Mouse (Mus musculus): ENCODE measurements around the gene Gbp9.
"Not testable (repeated sequence)": the region's sequence is repeated elsewhere in the genome, so short reads cannot be mapped to it uniquely, and the experiment has no call there.

The Gbp9 gene

DNA sequence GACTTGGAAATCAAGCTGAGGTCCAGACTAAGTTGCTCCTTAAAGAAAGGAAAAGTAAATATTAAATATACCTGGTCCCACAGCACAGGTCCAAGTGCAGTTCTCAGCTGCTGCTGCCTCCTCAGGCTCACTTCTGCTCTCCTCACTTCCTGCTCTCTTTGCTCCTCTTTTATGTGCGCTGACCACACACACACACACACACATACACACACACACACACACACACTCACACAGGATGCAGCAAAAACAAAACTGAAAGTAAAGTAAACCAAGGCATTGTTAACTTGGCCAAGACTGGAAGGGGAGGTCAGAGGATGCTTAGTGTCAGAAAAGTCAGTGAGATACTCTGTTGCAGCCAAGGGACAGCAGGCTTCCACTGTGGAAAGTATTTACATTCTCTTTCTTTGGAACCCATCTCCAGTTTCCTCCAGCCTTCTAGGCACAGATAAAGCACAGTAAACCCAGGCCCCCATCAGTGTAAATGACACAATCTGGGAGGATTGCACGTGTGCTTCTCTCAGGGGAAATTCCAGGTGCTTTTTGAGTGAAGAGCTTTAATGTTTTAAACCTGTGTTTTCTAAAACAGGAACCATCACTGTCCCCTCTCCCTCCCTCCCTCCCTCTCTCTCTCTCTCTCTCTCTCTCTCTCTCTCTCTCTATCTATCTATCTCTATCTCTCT is at the start of gene Gbp9, which contains the start of the genes Gbp8 and Gbp4:
TSS of gene Gbp9 (minus strand) at position 131 of the 680 bp plus-strand sequence.
TSS of gene Gbp8 (minus strand) at position 132 of the 680 bp plus-strand sequence.
TSS of gene Gbp4 (minus strand) at position 178 of the 680 bp plus-strand sequence.
- DNase-seq, result not testable (repeated sequence)

- no peak for DNase-seq
Observed at GRCm38 (mm10) chr5:105181446-105181845, 42.1 kb upstream of the Gbp9 start.

DNA sequence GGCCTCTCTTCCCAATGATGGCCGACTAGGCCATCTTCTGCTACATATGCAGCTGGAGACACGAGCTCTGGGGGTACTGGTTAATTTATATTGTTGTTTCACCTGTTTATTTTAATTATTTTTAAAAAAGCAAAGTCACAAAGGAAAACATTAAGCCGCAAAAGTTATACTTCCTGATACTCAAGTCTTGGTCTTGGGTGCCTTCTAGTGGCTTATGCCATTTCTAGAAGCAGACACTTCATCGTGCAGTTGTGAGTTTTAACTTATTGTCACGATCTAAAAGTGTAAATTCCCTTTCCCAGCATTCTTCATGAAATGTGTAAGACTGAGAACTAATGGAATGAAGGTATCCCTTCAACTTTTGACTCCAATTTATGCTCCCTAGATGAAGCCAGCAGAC is 17.2 kb upstream of the Gbp9 start:
- no peak for DNase-seq

DNA sequence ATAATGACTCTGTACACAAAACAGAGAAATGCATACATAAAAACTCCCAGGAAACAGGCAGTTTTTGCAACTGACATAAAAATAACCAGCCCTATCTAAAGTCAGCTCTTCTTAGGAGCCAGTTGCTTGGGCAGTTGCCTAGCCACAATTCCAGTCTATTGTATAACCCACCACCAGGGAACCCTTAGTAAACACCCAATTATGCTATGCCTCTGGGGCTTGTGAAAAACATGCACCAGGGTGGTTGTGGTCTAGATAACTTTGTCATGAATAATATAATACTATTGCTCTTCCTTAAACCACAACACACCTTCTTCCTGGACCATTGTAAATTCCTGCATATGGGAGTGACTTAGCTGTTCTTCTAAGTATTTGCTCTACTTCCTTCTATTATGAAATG is 14.7 kb upstream of the Gbp9 start:
- no peak for DNase-seq

DNA sequence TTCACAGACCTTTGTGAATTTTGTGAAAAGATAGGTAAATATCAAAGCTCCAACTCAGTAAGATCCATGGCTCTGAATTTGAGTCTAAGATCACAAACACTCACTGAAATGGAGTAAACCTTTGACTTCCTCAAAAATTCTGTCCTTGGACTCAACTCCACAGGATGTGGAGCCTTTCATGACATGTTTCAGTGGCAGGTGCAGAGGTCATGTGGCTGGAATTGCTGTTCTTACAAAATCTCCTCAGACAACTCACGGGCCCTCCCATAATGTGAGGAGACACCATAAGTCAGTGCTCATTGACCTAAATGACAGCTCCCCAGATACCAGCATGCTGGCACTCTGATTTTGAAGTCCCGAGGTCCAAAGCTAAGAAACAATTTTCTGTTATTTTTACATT is 8.7 kb upstream of the Gbp9 start:
- not testable (repeated sequence) for DNase-seq

GRCm38 (mm10) chr5:105146447-105146846 is 7.1 kb upstream of the Gbp9 start:
- no peak for DNase-seq

GRCm38 (mm10) chr5:105145731-105146130 is 6.4 kb upstream of the Gbp9 start:
- not testable (repeated sequence) for DNase-seq

GRCm38 (mm10) chr5:105140089-105140810 is 911 bp upstream of the Gbp9 start:
- not testable (repeated sequence) for DNase-seq

- no peak for DNase-seq
Observed at GRCm38 (mm10) chr5:105138906-105139305, 433 bp downstream of the Gbp9 start.

GRCm38 (mm10) chr5:105136706-105137304 is 2.5 kb downstream of the Gbp9 start:
- DNase-seq, result not testable (repeated sequence)

- DNase-seq, result peak; percentile 2
Observed at GRCm38 (mm10) chr5:105121731-105122130, 17.6 kb downstream of the Gbp9 start.

GRCm38 (mm10) chr5:105115740-105116139 is 23.6 kb downstream of the Gbp9 start:
- DNase-seq, result no peak

DNA sequence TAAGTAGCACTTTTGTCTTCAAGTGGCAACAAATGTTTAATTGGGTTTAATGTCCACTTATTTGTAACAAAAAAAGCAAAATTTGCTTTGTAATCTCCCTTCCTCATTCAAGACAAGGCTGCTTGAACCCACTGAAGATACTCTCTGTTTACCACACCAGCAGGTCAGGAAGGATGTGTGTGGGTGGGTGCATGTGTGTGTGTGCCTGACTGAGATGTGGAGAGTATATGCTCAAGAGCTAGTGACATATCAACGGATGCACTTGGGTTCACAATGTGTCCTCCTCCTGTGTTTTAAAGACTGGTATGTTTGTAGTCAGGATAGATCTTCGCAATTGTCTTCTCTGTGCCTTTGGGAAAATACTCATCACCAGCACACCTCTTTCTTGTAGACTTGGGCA is 24.6 kb downstream of the Gbp9 start:
- DNase-seq, result no peak

DNA sequence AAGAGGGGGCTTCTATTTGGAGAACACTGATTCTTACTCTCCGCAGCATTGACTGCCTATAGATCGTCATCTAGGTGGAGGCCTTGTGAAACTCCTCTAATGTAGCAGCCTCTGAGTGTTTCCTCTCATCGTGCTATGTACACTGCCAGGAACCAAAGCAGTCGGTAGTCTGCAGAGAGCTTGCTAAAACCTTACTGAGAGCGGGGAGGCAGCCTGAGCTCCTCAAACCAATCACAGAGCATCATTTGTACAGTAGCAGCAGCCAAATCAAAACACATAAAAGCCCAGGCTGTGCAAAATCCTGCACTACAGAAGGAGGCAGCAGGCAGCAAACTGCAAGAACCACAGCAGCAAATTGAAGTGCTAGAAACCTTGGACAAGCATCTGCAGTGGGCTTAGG is 25.7 kb downstream of the Gbp9 start:
- DNase-seq, result no peak

DNA sequence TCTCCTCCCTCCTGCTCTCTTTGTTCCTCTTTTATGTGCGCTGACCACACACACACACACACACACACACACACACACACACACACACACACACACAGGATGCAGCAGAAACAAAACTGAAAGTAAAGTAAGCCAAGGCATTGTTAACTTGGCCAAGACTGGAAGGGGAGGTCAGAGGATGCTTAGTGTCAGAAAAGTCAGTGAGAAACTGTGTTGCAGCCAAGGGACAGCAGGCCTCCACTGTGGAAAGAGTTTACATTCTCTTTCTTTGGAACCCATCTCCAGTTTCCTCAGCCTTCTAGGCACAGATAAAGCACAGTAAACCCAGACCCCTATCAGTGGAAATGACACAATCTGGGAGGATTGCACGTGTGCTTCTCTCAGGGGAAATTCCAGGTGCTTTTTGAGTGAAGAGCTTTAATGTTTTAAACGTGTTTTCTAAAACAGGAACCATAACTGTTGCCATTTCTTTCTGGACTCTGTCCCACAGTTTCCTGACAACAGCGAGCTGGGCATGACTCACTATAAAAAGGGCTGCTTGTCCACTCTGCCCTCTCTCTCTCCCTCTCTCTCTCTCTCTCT is 29.0 kb downstream of the Gbp9 start:
- DNase-seq, result not testable (repeated sequence)

DNA sequence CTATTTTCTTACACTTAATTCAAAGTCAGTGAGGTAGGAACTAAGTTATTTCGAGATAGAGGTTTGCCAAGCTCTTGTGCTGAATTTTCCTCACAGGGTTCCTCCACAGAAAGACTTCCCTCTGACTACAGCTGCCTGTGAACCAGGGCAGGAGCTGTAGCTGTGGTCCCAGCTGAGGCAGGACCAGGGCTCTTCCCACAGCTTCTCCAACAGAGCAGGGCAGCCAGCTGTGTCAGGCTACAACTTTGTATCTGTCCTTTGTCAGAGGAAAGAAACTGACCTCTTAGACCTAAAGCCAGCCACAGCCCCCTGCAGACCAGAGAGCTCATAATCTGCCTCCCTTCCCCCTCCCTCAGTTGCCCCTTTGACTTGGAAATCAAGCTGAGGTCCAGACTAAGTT is 29.6 kb downstream of the Gbp9 start:
- not testable (repeated sequence) for DNase-seq

- not testable (repeated sequence) for DNase-seq
Observed at GRCm38 (mm10) chr5:105105689-105106088, 33.6 kb downstream of the Gbp9 start.

- DNase-seq, result no peak
Observed at GRCm38 (mm10) chr5:105081900-105082299, 57.4 kb downstream of the Gbp9 start.

DNA sequence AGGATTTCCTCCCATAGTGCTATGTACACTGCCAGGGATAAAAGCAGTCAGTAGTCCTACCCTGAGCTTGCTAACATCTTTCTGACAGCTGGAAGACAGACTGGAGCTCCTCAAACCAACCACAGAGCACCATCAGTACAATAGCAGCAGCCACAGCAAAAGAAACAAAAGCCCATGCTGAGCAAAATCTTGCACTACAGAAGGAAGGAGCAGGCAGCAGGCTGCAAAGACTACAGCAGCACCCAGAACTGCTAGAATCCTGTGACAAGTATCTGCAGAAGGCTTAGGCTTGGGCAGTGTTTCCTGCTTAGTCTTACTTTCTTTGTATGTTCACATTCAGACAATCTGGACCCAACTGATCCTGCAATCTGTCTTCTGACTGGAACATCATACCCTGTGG is 71.0 kb downstream of the Gbp9 start:
- DNase-seq, result not testable (repeated sequence)

DNA sequence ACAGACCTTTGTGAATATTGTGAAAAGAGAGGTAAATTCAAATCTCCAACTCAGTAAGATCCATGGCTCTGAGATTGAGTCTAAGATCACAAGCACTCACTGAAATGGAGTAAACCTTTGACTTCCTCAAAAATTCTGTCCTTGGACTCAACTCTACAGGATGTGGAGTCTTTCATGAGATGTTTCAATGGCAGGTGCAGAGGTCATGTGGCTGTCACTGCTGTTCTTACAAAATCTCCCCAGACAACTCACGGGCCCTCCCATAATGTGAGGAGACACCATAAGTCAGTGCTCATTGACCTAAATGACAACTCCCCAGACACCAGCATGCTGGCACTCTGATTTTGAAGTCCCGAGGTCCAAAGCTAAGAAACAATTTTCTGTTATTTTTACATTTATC is 74.9 kb downstream of the Gbp9 start:
- not testable (repeated sequence) for DNase-seq

GRCm38 (mm10) chr5:105063321-105063720 is 76.0 kb downstream of the Gbp9 start:
- no peak for DNase-seq

GRCm38 (mm10) chr5:105062403-105062802 is 76.9 kb downstream of the Gbp9 start:
- DNase-seq, result not testable (repeated sequence)

- DNase-seq, result no peak
Observed at GRCm38 (mm10) chr5:105060224-105060623, 79.1 kb downstream of the Gbp9 start.

Data from right cerebral cortex, postnatal 4 days (tissue).